Mouse (Mus musculus) MEL (cell line): ENCODE data around the gene Kank3. TPM values are rescaled to one million over a fixed set of nuclear protein-coding genes. Genes with fewer than 3 reads are reported as not detected.

Source experiments
- DNase-seq: peaks from one replicate; pipeline ENCODE4 v3.0.0; 2011; ENCODE audit warnings: low read depth, low spot score
- H3K27ac ChIP-seq: 2 replicates; pipeline ENCODE4 v1.5.1; 2012; ENCODE audit warnings: low read depth, mild to moderate bottlenecking, control low read depth, low read length, moderate library complexity; ENCODE audit not compliant: control insufficient read depth
- H3K27me3 ChIP-seq, 2 experiments: fragments of 150-350 bp in 1 of 2; sonication (generic) in 1 of 2; 2 replicates each; pipeline ENCODE4 v1.6.1; 2012; ENCODE audit warnings: low read length in 2 of 2, mild to moderate bottlenecking in 2 of 2, improper control_type of control experiment in 1 of 2, moderate library complexity in 1 of 2; ENCODE audit not compliant: insufficient read depth in 2 of 2, control insufficient read depth in 1 of 2
- H3K36me3 ChIP-seq, 2 experiments: 2 replicates each; pipeline ENCODE4 v1.6.1; 2012 to 2014; ENCODE audit warnings: low read length in 2 of 2, improper control_type of control experiment in 1 of 2, inconsistent platforms in 1 of 2, mild to moderate bottlenecking in 1 of 2; ENCODE audit not compliant: insufficient read depth in 2 of 2, control insufficient read depth in 1 of 2
- H3K4me1 ChIP-seq, 2 experiments: fragments of 150-350 bp in 1 of 2; sonication (generic) in 1 of 2; 2 replicates each; pipeline ENCODE4 v1.6.1; 2012; ENCODE audit warnings: low read length in 2 of 2, improper control_type of control experiment in 1 of 2, mild to moderate bottlenecking in 1 of 2; ENCODE audit not compliant: insufficient read depth in 2 of 2, control insufficient read depth in 1 of 2
- H3K4me3 ChIP-seq, 2 experiments: fragments of 150-350 bp in 1 of 2; sonication (generic) in 1 of 2; 2 replicates each; pipeline ENCODE4 v1.5.1; 2012; ENCODE audit warnings: low read depth in 2 of 2, low read length in 2 of 2, mild to moderate bottlenecking in 2 of 2, moderate library complexity in 2 of 2, control low read depth in 1 of 2, improper control_type of control experiment in 1 of 2; ENCODE audit not compliant: control insufficient read depth in 1 of 2, insufficient read depth in 1 of 2
- H3K79me2 ChIP-seq: 2 replicates; pipeline ENCODE4 v1.6.1; 2012; ENCODE audit warnings: mild to moderate bottlenecking, low read length, moderate library complexity; ENCODE audit not compliant: control insufficient read depth, poor library complexity, insufficient read depth
- H3K9ac ChIP-seq: 2 replicates; pipeline ENCODE4 v1.6.1; 2012; ENCODE audit warnings: low read depth, mild to moderate bottlenecking, control low read depth, low read length, moderate library complexity; ENCODE audit not compliant: control insufficient read depth, poor library complexity, severe bottlenecking
- H3K9me3 ChIP-seq: fragments of 150-350 bp; sonication (generic); replicated peaks from 2 replicates; pipeline ENCODE4 v1.6.1; 2012; ENCODE audit warnings: mild to moderate bottlenecking, low read length, improper control_type of control experiment, moderate library complexity; ENCODE audit not compliant: insufficient read depth
- BHLHE40 ChIP-seq: IDR thresholded peaks from 2 replicates; pipeline ENCODE4 v1.6.1; 2012; ENCODE audit warnings: low read depth, mild to moderate bottlenecking, inconsistent platforms, low read length, improper control_type of control experiment, borderline replicate concordance
- CHD2 ChIP-seq: IDR thresholded peaks from 2 replicates; pipeline ENCODE4 v1.6.1; 2011; ENCODE audit warnings: low read length, improper control_type of control experiment
- CTCF ChIP-seq, 3 experiments: IDR thresholded peaks in 2 of 3; conservative IDR thresholded peaks in 1 of 3; 2 replicates each; pipeline ENCODE4 v1.5.1; 2011 to 2012; ENCODE audit warnings: low read length in 3 of 3, low read depth in 2 of 3, mild to moderate bottlenecking in 2 of 3, improper control_type of control experiment in 1 of 3, inconsistent platforms in 1 of 3, mixed read lengths in 1 of 3, moderate library complexity in 1 of 3; ENCODE audit not compliant: control insufficient read depth in 1 of 3, insufficient read depth in 1 of 3, poor library complexity in 1 of 3, severe bottlenecking in 1 of 3
- EP300 ChIP-seq, 2 experiments: IDR thresholded peaks; 2 replicates each; pipeline ENCODE4 v1.6.1; 2011; ENCODE audit warnings: improper control_type of control experiment in 2 of 2, low read length in 2 of 2, low read depth in 1 of 2, mild to moderate bottlenecking in 1 of 2
- ETS1 ChIP-seq: IDR thresholded peaks from 2 replicates; pipeline ENCODE4 v1.6.1; 2012; ENCODE audit warnings: low read depth, mild to moderate bottlenecking, inconsistent platforms, low read length, improper control_type of control experiment, moderate library complexity
- JUND ChIP-seq: IDR thresholded peaks from 2 replicates; pipeline ENCODE4 v1.6.1; 2011; ENCODE audit warnings: low read depth, mild to moderate bottlenecking, improper control_type of control experiment, low read length
- KAT2A ChIP-seq: conservative IDR thresholded peaks from 2 replicates; pipeline ENCODE4 v1.6.1; 2012; ENCODE audit warnings: low read depth, low read length, improper control_type of control experiment, inconsistent platforms
- MAZ ChIP-seq: IDR thresholded peaks from 2 replicates; pipeline ENCODE4 v1.6.1; 2012; ENCODE audit warnings: low read depth, mild to moderate bottlenecking, inconsistent platforms, low read length, improper control_type of control experiment
- MYC ChIP-seq: IDR thresholded peaks from 2 replicates; pipeline ENCODE4 v1.6.1; 2011; ENCODE audit warnings: low read depth, mild to moderate bottlenecking, low read length, improper control_type of control experiment, moderate library complexity
- SMC3 ChIP-seq: IDR thresholded peaks from 2 replicates; pipeline ENCODE4 v1.6.1; 2011; ENCODE audit warnings: low read depth, low read length, improper control_type of control experiment
- TAL1 ChIP-seq: IDR thresholded peaks from 2 replicates; pipeline ENCODE4 v1.6.1; 2012; ENCODE audit warnings: mild to moderate bottlenecking, inconsistent platforms, low read length, moderate library complexity, mixed read lengths
- TCF12 ChIP-seq: IDR thresholded peaks from 2 replicates; pipeline ENCODE4 v1.6.1; 2014; ENCODE audit warnings: low read depth, mild to moderate bottlenecking, inconsistent platforms, low read length, improper control_type of control experiment, moderate library complexity
- UBTF ChIP-seq: IDR thresholded peaks from 2 replicates; pipeline ENCODE4 v1.6.1; 2012; ENCODE audit warnings: low read depth, mild to moderate bottlenecking, inconsistent platforms, low read length, improper control_type of control experiment, moderate library complexity, borderline replicate concordance; ENCODE audit not compliant: insufficient read depth
- ZC3H11A ChIP-seq: IDR thresholded peaks from 2 replicates; pipeline ENCODE4 v1.6.1; 2012; ENCODE audit warnings: low read depth, mild to moderate bottlenecking, inconsistent platforms, low read length, improper control_type of control experiment
- ZKSCAN1 ChIP-seq: IDR thresholded peaks from 2 replicates; pipeline ENCODE4 v1.6.1; 2012; ENCODE audit warnings: low read depth, mild to moderate bottlenecking, inconsistent platforms, low read length, improper control_type of control experiment, moderate library complexity
- ZMIZ1 ChIP-seq: IDR thresholded peaks from 2 replicates; pipeline ENCODE4 v1.6.1; 2012; ENCODE audit warnings: low read depth, mild to moderate bottlenecking, inconsistent platforms, low read length, improper control_type of control experiment, moderate library complexity
- ZNF384 ChIP-seq: IDR thresholded peaks from 2 replicates; pipeline ENCODE4 v1.6.1; 2012; ENCODE audit warnings: low read depth, mild to moderate bottlenecking, inconsistent platforms, low read length, improper control_type of control experiment
- polyA plus RNA-seq, 2 experiments: library from polyadenylated mRNA; stranded (reverse) in 1 of 2; unstranded in 1 of 2; fragments of >175 nt in 1 of 2; fragments of >200 nt in 1 of 2; gene quantifications; 2 replicates each; pipeline versions ENCODE4 v1.2.1 to v1.2.4; 2012; ENCODE audit warnings: low replicate concordance in 2 of 2, low read depth in 1 of 2; ENCODE audit not compliant: insufficient read length in 2 of 2, insufficient read depth in 1 of 2, missing spikeins in 1 of 2
- total RNA-seq: library from RNA; depleted of rRNA; stranded (reverse); fragments of 300-350 nt; gene quantifications from 2 replicates; pipeline ENCODE4 v1.2.3, GENCODE M21; 2012

Gene Kank3
- total and polyA plus RNA-seq, 3 experiments = 5.2 to 5.5 TPM; not detected in 1

DNA sequence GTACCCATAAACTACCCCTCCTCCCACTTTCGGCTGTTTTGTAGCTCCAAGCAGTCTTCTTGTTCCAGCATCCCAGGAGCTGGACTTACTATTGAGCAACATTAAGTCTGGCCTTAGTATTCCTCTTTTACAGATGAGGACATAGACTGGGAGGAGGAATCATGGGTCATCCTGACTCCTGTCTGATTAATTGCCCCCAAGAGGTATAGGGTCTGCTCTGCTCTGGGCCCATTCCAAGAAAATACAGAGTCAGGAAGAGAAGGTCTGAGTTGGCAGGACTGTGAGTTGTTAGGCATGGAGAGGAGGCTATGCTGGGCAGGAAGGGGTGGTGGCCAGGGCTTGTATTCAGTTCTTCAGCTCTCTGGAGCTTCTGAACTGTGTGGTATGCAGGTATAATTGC, 33.9 kb downstream of the Kank3 start:
- H3K36me3 ChIP-seq = peaks cover 0 to 10% of the 10 kb centered on the region in 2 experiments; a peak in 2 of 4 replicates
- H3K79me2 ChIP-seq = peaks cover 4% of the 10 kb centered on the region; the same call in 1 of the 2 replicates
- peaks cover 2 to 11% of the 10 kb centered on the region in 2 experiments; a peak in 3 of 4 replicates for H3K4me1 ChIP-seq
- no peak for TF ChIP-seq ETS1
- no peak for TF ChIP-seq CHD2
- no peak for TF ChIP-seq SMC3
- no peak for TF ChIP-seq BHLHE40
- no peak for TF ChIP-seq JUND
- no peak for TF ChIP-seq CTCF (IDR thresholded peaks at IDR 0.05 in 2 of 3, conservative IDR thresholded peaks at IDR 0.05 in 1 of 3; ENCODE audit: control insufficient read depth in 1 of 3, insufficient read depth in 1 of 3, low read depth in 2 of 3, low read length in 3 of 3, poor library complexity in 1 of 3, severe bottlenecking in 1 of 3)
- no peak for TF ChIP-seq TCF12
- TF ChIP-seq EP300 (IDR thresholded peaks at IDR 0.05; ENCODE audit: low read depth in 1 of 2, low read length in 2 of 2) = no peak
- no peaks in the 10 kb centered on the region for H3K9me3 ChIP-seq
- DNase-seq = no peak
- H3K4me3 ChIP-seq = no peak overlapping the region; a peak in 1 of 4 replicates
- no peaks in the 10 kb centered on the region for H3K27me3 ChIP-seq
- H3K27ac ChIP-seq = no peak overlapping the region
- no peak overlapping the region for H3K9ac ChIP-seq

DNA sequence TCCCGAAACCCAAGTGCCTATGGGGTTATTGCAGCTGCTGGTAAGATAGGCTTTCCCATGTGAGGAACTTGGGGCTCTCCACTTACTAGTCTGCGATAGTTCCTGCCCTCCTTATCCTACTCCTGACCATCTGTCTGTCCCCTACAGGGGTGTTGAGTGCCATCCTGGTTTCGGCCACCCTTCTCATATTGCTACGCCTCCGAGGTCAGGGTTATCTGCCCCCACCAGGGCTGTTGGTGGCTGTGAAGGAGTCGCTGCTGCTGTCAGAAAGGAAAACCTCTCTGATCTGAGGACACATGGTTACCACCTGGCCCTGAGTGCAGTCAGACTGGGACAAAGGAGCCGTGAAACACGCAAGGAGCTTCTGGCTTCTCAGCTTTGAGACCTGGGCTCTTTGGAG, 37.8 kb downstream of the Kank3 start:
- Histone ChIP-seq H3K27ac (no peak overlapping the region), H3K9me3 (no peaks in the 10 kb centered on the region), H3K36me3 (peaks cover 0 to 2% of the 10 kb centered on the region in 2 experiments; a peak in 1 of 4 replicates), H3K4me1 (peaks cover 0 to 6% of the 10 kb centered on the region in 2 experiments; a peak in 1 of 4 replicates), H3K79me2 (peaks cover 4% of the 10 kb centered on the region; the same call in 1 of the 2 replicates), H3K4me3 (no peak overlapping the region), H3K9ac (no peak overlapping the region), H3K27me3 (no peaks in the 10 kb centered on the region)
- no peak for TF ChIP-seq CTCF (IDR thresholded peaks at IDR 0.05 in 2 of 3, conservative IDR thresholded peaks at IDR 0.05 in 1 of 3; ENCODE audit: control insufficient read depth in 1 of 3, insufficient read depth in 1 of 3, low read depth in 2 of 3, low read length in 3 of 3, poor library complexity in 1 of 3, severe bottlenecking in 1 of 3)
- no peak for TF ChIP-seq TCF12
- no peak for TF ChIP-seq TAL1
- TF ChIP-seq MAZ = no peak
- TF ChIP-seq SMC3 = no peak
- TF ChIP-seq UBTF = no peak
- no peak for TF ChIP-seq ZNF384
- TF ChIP-seq ZMIZ1 = no peak
- no peak for TF ChIP-seq ETS1
- no peak for TF ChIP-seq MYC
- TF ChIP-seq KAT2A = no peak
- TF ChIP-seq ZKSCAN1 = no peak
- TF ChIP-seq ZC3H11A = no peak
- DNase-seq = no peak
